Mouse (Mus musculus): Measurements from ENCODE around the gene Prkcd. TPM values are rescaled to one million over a fixed set of nuclear protein-coding genes. Genes with fewer than 3 reads are reported as not detected.

Prkcd gene
- polyA plus RNA-seq, 1 experiment from 2014 or later: 46.5 TPM

DNA sequence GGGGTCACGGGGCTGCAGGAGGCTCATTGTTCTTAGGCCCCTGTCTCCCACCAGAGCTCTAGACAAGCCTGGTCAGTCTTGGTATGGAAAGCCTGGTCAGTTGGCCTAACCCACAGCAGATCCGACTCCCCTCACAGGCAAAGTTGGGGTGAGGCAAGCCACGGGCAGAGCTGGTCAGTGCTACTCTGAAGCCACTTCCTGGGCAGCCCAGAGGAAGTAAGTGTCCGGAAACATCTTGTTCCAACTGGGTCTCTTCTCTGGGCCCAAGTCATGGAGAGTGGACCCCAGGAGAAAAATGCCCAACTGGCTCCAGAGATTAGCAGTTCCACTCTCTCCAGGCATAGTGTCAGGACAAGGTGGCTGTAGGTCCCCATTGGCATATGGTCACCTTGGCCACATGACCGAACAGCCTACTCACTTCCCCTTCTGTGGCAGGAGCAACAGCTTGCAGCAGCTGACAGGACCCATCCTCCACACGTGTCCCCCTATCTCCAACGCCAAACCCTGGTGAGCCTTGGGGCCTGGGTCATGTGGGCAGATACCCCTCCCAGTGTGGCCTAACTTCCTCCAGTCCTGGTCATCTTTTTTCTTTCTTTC is 5.9 kb downstream of the Prkcd start:
- 74% methylated on average over 7 of the region's 7 CpGs for WGBS
- ATAC-seq (replicated peaks; ENCODE audit: low FRiP score, low TSS enrichment, low read depth) (no peak), DNase-seq (ENCODE audit: low spot score) (no peak)
- Histone ChIP-seq H3K27ac (ENCODE audit: low read depth) (no peak overlapping the region), H3K4me3 (ENCODE audit: low read depth, low read length) (no peak overlapping the region), H3K4me1 (replicated peaks; ENCODE audit: control insufficient read depth, insufficient read depth, low read length) (peaks cover 13% of the 10 kb centered on the region; the same call in 1 of the 2 replicates), H3K9me3 (ENCODE audit: control insufficient read depth, low read length) (no peaks in the 10 kb centered on the region), H3K4me2 (ENCODE audit: low read length) (no peak overlapping the region), H3K36me3 (ENCODE audit: control insufficient read depth, insufficient read depth, low read length) (no peaks in the 10 kb centered on the region; the same call in 1 of the 2 replicates), H3K27me3 (replicated peaks; ENCODE audit: control insufficient read depth, insufficient read depth, low read length) (no peaks in the 10 kb centered on the region), H3K9ac (ENCODE audit: low read length) (no peak overlapping the region)

DNA sequence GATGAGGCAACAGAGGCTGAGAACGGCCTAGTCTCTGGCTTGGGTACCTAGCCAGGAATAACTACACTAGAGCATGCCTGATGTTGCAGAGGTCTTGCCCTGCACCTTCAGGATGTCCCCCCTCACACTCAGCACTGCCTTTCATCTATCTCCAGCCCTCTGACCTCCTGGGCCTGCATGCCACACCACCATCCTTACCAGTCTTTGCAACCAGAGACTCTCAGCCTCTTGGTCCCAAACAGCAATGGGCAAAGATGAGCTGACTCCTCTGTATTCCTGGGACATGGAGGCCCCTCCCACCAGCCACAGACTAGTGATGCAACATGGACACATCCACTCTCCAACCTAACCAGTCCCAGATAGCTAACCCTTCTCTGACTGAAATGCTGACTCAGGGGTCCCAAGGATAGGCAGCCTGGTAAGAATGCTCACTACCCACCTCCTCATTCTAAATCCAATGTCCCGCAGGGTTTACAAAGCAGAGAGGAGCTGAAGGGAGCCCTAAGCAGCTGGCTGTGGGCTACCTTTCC is 7.2 kb downstream of the Prkcd start:
- DNase-seq (ENCODE audit: low spot score) (no peak), ATAC-seq (replicated peaks; ENCODE audit: low FRiP score, low TSS enrichment, low read depth) (no peak)
- no peaks in the 10 kb centered on the region for H3K9me3 ChIP-seq (ENCODE audit: control insufficient read depth, low read length)
- no peaks in the 10 kb centered on the region; the same call in 1 of the 2 replicates for H3K36me3 ChIP-seq (ENCODE audit: control insufficient read depth, insufficient read depth, low read length)
- 89% methylated on average over 2 of the region's 2 CpGs for WGBS
- no peak overlapping the region for H3K27ac ChIP-seq (ENCODE audit: low read depth)
- H3K27me3 ChIP-seq (replicated peaks; ENCODE audit: control insufficient read depth, insufficient read depth, low read length): no peaks in the 10 kb centered on the region
- H3K4me3 ChIP-seq (ENCODE audit: low read depth, low read length): no peak overlapping the region
- H3K9ac ChIP-seq (ENCODE audit: low read length): no peak overlapping the region
- H3K4me2 ChIP-seq (ENCODE audit: low read length): no peak overlapping the region
- peaks cover 9% of the 10 kb centered on the region; the same call in 1 of the 2 replicates for H3K4me1 ChIP-seq (replicated peaks; ENCODE audit: control insufficient read depth, insufficient read depth, low read length)

DNA sequence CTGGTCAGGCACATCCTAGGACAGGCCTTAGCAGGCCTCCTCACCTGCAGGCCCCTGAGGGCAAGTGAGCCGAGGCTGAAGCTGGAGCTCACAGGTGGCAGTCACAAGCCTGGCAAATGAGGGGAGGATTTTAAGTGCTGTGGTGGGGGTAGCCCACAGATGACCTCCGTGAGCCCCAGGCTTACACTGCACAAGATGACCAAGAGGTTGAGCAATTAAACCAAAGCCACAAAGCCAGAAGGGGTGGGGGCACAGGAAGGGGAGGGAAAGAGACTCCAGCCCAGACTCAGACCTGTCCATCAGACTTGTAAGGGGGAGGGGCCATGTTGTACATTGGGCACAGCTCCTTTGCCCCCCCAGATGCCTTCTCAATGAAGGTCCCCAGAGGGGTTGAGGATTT is 9.3 kb downstream of the Prkcd start:
- Histone ChIP-seq H3K9ac (ENCODE audit: low read length) (no peak overlapping the region), H3K27me3 (replicated peaks; ENCODE audit: control insufficient read depth, insufficient read depth, low read length) (no peaks in the 10 kb centered on the region), H3K27ac (ENCODE audit: low read depth) (no peak overlapping the region), H3K4me3 (ENCODE audit: low read depth, low read length) (no peak overlapping the region), H3K4me1 (replicated peaks; ENCODE audit: control insufficient read depth, insufficient read depth, low read length) (0 out of 2 replicates have a peak, but pooled peaks cover 8% of the 10 kb centered on the region), H3K9me3 (ENCODE audit: control insufficient read depth, low read length) (no peaks in the 10 kb centered on the region), H3K36me3 (ENCODE audit: control insufficient read depth, insufficient read depth, low read length) (no peaks in the 10 kb centered on the region; the same call in 1 of the 2 replicates), H3K4me2 (ENCODE audit: low read length) (no peak overlapping the region)
- DNase-seq (ENCODE audit: low spot score) (no peak), ATAC-seq (replicated peaks; ENCODE audit: low FRiP score, low TSS enrichment, low read depth) (no peak)
- WGBS: 64% methylated on average over 2 of the region's 2 CpGs

DNA sequence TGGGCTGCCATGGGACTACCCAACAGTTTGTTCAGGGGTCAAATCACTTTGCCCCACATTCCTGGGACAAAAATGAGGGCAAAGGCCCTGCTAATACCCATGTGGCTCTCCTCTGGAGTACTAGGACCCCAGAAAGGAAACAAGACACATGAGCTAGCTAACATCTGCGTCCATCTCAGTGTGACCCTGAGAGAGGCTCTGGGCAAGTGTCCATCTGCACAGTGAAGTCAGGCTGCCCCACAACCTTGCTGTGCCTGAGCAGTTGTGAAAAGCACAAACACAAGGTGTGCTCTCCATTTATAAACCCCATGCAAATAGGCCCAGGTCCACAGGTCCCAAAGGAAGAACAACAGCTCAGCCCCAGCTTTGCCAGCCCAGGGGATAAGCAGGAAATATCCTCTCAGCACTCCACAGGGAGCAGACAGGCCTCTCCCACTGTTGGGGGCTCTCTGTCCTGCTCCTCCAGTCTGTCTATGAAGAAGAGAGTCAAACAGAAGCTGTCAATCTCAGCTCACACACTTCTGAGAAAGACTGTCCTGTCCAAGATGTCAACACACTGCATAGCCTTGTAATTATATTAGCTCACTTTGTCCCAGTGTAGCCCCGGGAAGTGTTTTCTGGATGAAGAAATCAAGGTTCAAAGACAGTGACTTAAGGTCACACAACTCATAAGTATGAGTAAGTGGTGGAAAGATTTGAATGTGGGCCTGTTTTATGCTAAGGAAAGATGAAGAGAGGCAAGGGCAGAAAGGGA is 12.9 kb downstream of the Prkcd start:
- WGBS: 89% methylated on average over 2 of the region's 2 CpGs
- peaks cover 11% of the 10 kb centered on the region; the same call in 1 of the 2 replicates for H3K36me3 ChIP-seq (ENCODE audit: control insufficient read depth, insufficient read depth, low read length)
- no peak overlapping the region for H3K27ac ChIP-seq (ENCODE audit: low read depth)

DNA sequence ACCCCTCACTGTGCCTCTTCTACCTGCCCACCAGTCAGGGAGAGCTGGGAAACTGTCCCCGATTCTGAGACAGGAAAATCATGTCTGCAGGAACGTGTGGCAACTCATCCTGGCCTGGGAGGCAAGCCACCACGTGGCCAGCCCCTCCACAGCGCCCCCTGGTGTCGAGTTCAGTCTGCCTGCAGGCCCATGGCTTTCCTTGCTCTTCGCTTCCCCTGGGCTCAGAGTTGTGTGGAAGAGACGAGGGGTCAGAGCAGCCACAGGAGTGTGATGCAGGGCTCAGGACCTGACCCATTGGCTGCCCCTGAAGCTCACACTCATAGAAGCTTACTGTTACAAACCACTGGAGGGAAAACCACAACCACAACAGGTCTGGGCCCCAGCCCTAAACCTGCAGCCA is 13.5 kb downstream of the Prkcd start:
- ATAC-seq (replicated peaks; ENCODE audit: low FRiP score, low TSS enrichment, low read depth) (no peak), DNase-seq (ENCODE audit: low spot score) (peak; percentile 88)
- Histone ChIP-seq H3K9ac (ENCODE audit: low read length) (no peak overlapping the region), H3K4me2 (ENCODE audit: low read length) (no peak overlapping the region), H3K27ac (ENCODE audit: low read depth) (no peak overlapping the region), H3K4me3 (ENCODE audit: low read depth, low read length) (no peak overlapping the region), H3K36me3 (ENCODE audit: control insufficient read depth, insufficient read depth, low read length) (peaks cover 11% of the 10 kb centered on the region; the same call in 1 of the 2 replicates), H3K9me3 (ENCODE audit: control insufficient read depth, low read length) (no peaks in the 10 kb centered on the region), H3K27me3 (replicated peaks; ENCODE audit: control insufficient read depth, insufficient read depth, low read length) (no peaks in the 10 kb centered on the region), H3K4me1 (replicated peaks; ENCODE audit: control insufficient read depth, insufficient read depth, low read length) (0 out of 2 replicates have a peak, but pooled peaks cover 8% of the 10 kb centered on the region)
- 24% methylated on average over 7 of the region's 7 CpGs for WGBS

More for the DNA sequence above, 12.9 kb downstream of the Prkcd start:
- Histone ChIP-seq H3K4me3 (ENCODE audit: low read depth, low read length) (no peak overlapping the region), H3K9me3 (ENCODE audit: control insufficient read depth, low read length) (no peaks in the 10 kb centered on the region), H3K27me3 (replicated peaks; ENCODE audit: control insufficient read depth, insufficient read depth, low read length) (no peaks in the 10 kb centered on the region), H3K4me2 (ENCODE audit: low read length) (no peak overlapping the region), H3K4me1 (replicated peaks; ENCODE audit: control insufficient read depth, insufficient read depth, low read length) (0 out of 2 replicates have a peak, but pooled peaks cover 8% of the 10 kb centered on the region), H3K9ac (ENCODE audit: low read length) (no peak overlapping the region)
- DNase-seq (ENCODE audit: low spot score): no peak
- ATAC-seq (replicated peaks; ENCODE audit: low FRiP score, low TSS enrichment, low read depth): no peak

DNA sequence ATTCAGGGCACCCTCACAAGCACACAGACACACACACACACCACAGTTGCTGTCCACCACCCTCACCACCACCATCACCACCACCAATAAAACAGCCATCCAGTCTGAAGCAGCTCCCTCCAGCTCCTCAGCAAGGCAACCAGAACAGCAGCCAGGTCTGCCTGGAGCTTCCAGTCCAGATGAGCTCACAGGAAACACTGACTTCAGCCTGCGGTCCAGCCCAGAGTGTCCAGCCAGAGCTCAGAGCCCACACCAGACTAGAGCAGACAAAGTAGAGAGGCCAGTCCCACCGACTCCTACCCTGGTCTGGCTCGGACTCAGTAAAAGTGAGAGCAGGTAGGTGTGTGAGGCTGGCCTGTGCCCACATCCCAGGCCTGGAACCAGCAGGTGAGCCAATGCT is 15.1 kb downstream of the Prkcd start:
- WGBS: 69% methylated on average over 3 of the region's 3 CpGs
- DNase-seq (ENCODE audit: low spot score): no peak
- Histone ChIP-seq H3K4me3 (ENCODE audit: low read depth, low read length) (no peak overlapping the region), H3K9ac (ENCODE audit: low read length) (no peak overlapping the region), H3K27me3 (replicated peaks; ENCODE audit: control insufficient read depth, insufficient read depth, low read length) (no peaks in the 10 kb centered on the region), H3K36me3 (ENCODE audit: control insufficient read depth, insufficient read depth, low read length) (peaks cover 18% of the 10 kb centered on the region), H3K4me2 (ENCODE audit: low read length) (no peak overlapping the region), H3K4me1 (replicated peaks; ENCODE audit: control insufficient read depth, insufficient read depth, low read length) (0 out of 2 replicates have a peak, but pooled peaks cover 8% of the 10 kb centered on the region), H3K27ac (ENCODE audit: low read depth) (no peak overlapping the region), H3K9me3 (ENCODE audit: control insufficient read depth, low read length) (no peaks in the 10 kb centered on the region)
- ATAC-seq (replicated peaks; ENCODE audit: low FRiP score, low TSS enrichment, low read depth): no peak

DNA sequence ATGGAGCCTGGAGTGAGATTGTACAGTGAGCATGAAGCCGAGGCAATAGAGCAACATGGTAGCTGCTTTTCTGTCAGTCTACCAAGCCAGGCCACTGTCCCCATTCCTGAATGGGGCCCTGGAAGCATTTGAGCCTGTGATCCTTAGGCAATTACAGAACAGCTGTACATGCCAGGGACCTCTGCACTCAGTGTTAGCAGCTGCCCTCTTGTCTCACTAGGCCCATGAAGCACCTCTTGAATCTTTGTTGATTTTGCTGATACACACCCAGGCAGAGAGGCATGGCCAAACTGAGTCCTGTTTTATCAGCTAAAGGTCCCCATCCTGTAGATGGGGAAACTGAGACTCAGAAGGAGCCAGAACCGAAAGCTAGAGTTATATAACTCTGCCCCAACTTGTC is 15.7 kb downstream of the Prkcd start:
- Histone ChIP-seq H3K9ac (ENCODE audit: low read length) (no peak overlapping the region), H3K4me2 (ENCODE audit: low read length) (no peak overlapping the region), H3K4me3 (ENCODE audit: low read depth, low read length) (no peak overlapping the region), H3K9me3 (ENCODE audit: control insufficient read depth, low read length) (no peaks in the 10 kb centered on the region), H3K36me3 (ENCODE audit: control insufficient read depth, insufficient read depth, low read length) (peaks cover 22% of the 10 kb centered on the region), H3K4me1 (replicated peaks; ENCODE audit: control insufficient read depth, insufficient read depth, low read length) (0 out of 2 replicates have a peak, but pooled peaks cover 8% of the 10 kb centered on the region), H3K27ac (ENCODE audit: low read depth) (no peak overlapping the region), H3K27me3 (replicated peaks; ENCODE audit: control insufficient read depth, insufficient read depth, low read length) (no peaks in the 10 kb centered on the region)
- DNase-seq (ENCODE audit: low spot score) (no peak), ATAC-seq (replicated peaks; ENCODE audit: low FRiP score, low TSS enrichment, low read depth) (no peak)
- WGBS: 79% methylated on average over 2 of the region's 2 CpGs

DNA sequence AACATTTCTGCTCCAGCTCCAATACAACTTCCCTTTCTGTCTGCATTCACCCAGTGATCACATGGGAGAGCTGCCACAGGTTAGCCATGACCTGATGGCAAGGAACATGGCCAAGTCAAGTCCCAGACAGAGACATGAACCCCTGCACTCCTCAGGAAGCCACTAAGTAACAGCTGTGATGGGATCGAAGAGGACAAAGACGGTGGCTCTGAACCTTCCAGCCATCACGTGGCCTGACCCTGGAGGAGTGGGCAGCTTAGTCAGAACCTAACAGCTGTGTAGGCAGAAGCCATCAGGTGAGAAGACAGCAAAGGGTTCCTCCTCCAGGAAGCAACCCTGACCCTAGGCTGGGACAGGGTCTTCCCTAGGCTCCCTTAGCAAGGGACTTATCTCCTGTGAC is 16.5 kb downstream of the Prkcd start:
- no peak for DNase-seq (ENCODE audit: low spot score)
- Histone ChIP-seq H3K4me2 (ENCODE audit: low read length) (no peak overlapping the region), H3K27me3 (replicated peaks; ENCODE audit: control insufficient read depth, insufficient read depth, low read length) (no peaks in the 10 kb centered on the region), H3K9ac (ENCODE audit: low read length) (no peak overlapping the region), H3K27ac (ENCODE audit: low read depth) (no peak overlapping the region), H3K36me3 (ENCODE audit: control insufficient read depth, insufficient read depth, low read length) (peaks cover 26% of the 10 kb centered on the region), H3K4me1 (replicated peaks; ENCODE audit: control insufficient read depth, insufficient read depth, low read length) (0 out of 2 replicates have a peak, but pooled peaks cover under 1% of the 10 kb centered on the region), H3K4me3 (ENCODE audit: low read depth, low read length) (no peak overlapping the region), H3K9me3 (ENCODE audit: control insufficient read depth, low read length) (no peaks in the 10 kb centered on the region)
- 84% methylated on average over 3 of the region's 3 CpGs for WGBS
- ATAC-seq (replicated peaks; ENCODE audit: low FRiP score, low TSS enrichment, low read depth): no peak

Data from intestine, embryonic 14.5 days (tissue).